Mouse (Mus musculus): ENCODE results near the gene Slc25a18.

GRCm38 (mm10) chr6:120822307-120822928, 49.0 kb downstream of the Slc25a18 start, which contains the start of gene Atp6v1e1:
- peak; percentile 90 for TF ChIP-seq POLR2A (IDR thresholded peaks at IDR 0.05; ENCODE audit: low read depth, low read length)
- no peak for TF ChIP-seq CTCF (IDR thresholded peaks at IDR 0.05; ENCODE audit: borderline replicate concordance, insufficient read depth, low read length)
